Mouse (Mus musculus): ENCODE measurements around the gene 1700029H14Rik. TPM values are rescaled to one million over a fixed set of nuclear protein-coding genes. Genes with fewer than 3 reads are reported as not detected.

1700029H14Rik gene
- polyA plus RNA-seq, 2 experiments from 2014 or later = 0.30 TPM; not detected in 1

GRCm38 (mm10) chr8:13540122-13540521 lies 22.1 kb downstream of the 1700029H14Rik start:
- ATAC-seq = no peak

GRCm38 (mm10) chr8:13538821-13539220 lies 23.4 kb downstream of the 1700029H14Rik start:
- no peak for ATAC-seq

GRCm38 (mm10) chr8:13537102-13537501 lies 25.2 kb downstream of the 1700029H14Rik start:
- ATAC-seq = no peak

DNA sequence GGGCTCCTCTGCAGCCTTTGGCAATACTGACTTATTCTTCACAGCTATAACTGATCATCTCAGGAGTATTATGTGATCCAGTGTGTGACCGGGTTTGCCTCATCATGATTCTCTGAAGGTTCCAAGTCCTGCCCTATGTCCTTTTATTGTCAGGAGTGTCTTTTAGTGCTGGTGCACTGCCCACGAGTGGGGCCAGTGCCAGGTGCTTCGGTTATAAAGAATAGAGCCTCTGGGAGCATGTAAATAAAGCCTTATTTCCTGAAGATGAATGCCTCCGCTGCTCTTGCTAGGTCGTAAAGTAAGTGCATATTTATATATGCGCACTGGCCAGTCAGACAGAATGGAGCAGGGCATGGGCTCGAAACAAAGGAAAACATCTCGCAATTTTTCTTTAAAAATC lies 29.1 kb downstream of the 1700029H14Rik start:
- no peak for ATAC-seq

DNA sequence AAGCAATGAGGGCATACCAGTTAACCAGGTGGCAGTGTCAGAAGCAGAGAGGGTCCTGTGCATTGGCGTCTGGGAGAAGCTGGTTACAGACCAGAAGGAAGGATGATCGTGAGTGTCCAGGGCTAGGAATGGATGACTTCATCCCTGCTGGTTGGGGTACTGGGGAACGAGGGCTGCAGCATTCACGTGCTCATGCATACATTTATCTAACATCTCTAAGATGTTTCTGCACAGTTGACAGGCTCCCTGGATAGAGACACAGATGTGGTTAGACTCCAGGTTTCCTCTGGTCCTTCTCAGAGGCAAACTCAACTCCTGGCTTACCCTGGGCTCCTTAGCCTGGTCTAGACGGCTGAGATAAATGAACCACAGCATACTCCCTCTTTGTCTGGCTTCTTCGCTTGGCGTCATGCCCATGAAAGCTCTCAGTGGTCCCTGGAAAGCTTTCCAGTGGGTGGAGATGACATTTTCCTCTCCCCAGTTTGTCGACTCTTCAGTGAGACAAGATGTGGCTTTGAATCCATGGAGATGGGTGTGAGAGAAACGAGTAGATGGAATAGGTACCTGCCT lies 30.6 kb downstream of the 1700029H14Rik start:
- no peak for ATAC-seq

DNA sequence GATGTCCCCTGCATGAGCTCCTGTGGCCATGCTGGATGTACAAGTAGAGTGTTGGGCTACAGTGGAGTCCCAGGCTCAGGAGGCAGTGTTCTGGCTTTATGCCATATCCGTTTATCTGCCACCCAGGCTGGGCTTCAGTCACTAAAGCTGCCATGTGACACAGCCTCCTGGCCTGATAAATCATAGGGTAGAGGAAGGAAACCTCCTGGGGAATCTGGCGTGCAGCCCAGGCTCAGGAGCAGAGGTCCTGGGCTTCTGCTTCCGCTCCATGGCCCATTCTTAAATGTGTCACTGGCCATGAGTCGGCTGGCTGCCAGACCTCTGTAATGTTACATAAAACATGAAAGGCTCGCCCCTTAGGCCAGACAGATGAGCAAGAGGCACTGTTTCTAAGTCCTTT lies 31.3 kb downstream of the 1700029H14Rik start:
- ATAC-seq = no peak

DNA sequence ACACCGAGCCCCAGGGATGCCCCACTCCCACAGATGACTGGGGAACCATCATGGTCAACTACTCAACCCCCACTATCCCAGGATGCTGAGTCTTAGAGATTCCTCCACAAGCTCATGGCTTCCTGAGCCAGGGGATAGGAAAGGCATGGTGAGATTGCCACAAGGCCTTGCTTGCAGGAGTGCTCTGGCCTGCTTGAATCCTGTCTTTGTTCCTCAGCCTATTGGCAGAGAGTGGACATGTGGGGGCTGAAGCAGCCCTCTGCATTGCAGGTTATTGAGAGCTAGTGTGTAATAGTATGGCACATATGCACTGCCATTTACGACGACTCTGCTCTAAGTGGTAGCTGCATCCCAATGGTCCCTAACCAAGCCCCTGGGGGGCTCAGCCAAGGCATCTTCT lies 31.9 kb downstream of the 1700029H14Rik start:
- no peak for ATAC-seq

DNA sequence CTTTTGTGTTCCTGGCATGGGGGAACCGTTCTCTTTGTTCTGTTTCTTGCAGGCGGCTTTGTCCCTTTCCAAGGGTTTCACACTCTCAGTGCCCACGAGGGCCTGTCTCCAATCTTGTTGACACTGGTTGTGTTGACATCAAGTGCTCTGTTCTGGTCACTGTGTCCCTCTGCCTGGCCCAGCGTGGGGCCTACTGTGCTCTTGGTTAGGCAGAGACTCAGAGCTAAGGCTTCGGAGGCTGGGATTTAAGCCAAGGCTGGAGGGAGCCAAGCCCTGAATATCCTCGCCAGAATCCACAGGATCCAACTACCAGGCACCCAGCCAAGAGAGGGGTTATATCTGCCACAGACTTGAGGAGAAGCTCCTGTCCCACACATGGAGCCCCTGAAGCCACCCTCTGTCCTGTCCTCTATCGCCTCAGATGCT lies 32.4 kb downstream of the 1700029H14Rik start:
- ATAC-seq = no peak

DNA sequence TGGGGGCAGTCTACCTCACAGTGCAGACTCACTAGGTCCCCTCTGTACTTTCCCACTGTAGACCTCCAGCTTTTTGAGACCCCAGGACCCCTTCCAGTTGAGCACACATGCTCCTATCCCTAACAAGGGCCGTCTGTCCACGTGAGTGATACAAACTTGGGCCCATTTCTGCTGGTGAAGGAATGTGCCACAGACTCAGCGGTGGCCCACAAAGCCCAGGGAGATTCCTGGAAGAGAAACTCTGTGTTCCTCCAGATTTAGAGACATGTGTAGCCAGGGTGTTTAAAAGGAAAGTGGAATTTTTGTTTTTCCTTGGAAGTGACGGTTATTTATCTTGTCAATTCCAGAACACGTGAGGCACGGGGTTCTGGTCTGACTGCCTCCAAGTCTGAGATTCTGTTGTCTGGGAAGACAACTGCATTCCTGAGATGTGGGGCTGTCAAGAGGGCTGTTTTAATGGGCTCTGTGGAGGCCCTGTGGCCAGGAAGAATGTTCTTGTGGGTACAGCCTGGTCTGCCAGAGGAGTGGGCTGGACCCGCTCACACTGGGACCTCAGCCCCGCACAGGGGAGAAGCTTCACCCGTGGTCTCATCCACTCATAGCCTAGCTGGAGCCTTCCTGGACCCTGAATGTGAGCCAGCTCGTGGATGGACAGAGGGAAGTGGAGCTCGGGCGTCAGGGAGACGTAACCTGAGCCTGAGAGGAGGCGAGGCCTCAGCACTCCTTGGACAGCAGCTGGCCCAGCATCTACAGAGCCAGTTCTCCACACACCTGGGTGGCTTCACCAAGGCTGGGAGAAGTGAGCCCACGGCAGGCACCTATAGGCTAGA lies 33.0 kb downstream of the 1700029H14Rik start:
- ATAC-seq = no peak

DNA sequence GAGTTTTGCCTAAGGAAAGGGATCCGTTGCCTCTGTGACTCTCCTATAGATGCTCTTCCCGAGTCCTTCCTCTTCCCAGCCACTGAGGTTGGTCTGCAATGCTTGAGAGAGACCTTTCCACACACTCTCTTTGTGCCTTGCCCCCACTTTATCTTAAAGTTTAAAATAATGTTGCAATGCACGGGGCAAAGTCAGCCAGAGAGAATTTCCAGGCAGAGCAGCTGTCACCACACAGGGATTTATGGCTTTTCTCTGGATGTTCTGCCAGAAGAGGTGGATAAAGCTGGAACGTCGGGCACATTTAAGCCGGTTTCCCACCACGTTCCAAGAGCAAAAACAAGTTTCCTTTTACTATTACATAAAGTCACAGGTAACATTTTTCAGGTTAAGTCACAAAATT lies 40.9 kb downstream of the 1700029H14Rik start:
- ATAC-seq = no peak

- no peak for ATAC-seq
These were observed 41.9 kb downstream of the 1700029H14Rik start for GRCm38 (mm10) chr8:13520349-13520748.

DNA sequence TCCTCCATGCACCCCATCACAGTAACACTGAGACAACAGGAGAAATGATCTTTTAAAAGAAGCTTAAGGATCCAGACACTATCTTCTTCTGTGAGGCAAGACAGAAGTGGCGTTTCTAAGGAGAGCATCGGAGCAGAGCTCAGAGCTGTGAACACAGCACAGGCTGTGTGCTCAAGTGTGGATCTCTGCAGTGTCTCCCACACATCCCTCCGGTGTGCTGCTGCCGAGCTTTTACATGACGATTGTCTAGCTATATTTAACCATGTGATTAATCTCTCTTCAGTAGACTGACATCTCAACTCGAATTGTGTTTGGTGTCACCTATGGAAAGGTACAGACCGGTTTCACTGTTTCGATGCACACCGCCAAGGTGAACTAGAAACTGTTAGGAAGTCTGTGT lies 42.8 kb downstream of the 1700029H14Rik start:
- ATAC-seq = no peak

DNA sequence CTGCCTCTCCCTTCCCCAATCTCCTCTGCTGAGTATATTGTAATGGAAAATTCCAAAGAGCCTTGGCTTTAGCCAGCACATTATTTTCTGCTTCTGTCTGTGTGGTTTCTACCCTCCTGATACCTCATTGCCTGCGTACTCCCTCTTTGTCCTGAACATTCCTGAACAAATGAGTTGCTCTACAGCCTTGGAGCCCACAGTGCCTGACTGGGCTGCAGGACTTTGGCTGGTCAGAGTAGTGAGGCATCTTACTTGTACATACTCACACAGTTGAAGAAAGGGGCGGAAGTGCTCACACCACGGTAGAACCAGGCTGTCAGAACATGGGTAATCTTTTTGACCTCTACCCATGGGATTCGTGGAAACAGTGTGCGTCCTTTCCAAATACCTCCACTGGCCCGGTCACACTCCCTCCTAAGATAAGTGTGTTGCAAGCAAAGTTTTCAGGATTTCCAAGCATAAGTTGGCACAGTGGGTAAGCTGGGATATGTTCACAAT lies 44.9 kb downstream of the 1700029H14Rik start:
- ATAC-seq = no peak

DNA sequence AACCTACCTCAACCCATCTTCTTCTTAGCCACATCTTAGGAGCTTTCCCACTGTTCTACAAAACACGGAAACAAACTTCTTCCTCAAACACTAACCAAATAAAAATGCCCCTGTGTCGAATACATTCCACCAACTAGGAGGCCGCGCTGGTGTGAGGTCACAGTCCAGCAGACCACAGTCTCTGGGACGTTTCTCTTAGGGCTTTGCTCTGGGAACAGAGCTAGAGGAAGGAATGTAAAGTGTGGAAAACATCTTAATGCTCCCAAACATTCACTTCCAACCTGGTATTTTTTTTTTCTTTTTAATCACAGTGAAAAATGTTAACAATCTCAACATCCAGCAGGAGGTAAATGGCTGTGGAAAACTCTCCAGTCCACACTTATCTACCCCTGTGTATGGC lies 45.5 kb downstream of the 1700029H14Rik start:
- ATAC-seq = no peak

- no peak for ATAC-seq
These were observed 46.2 kb downstream of the 1700029H14Rik start for GRCm38 (mm10) chr8:13516011-13516442.

DNA sequence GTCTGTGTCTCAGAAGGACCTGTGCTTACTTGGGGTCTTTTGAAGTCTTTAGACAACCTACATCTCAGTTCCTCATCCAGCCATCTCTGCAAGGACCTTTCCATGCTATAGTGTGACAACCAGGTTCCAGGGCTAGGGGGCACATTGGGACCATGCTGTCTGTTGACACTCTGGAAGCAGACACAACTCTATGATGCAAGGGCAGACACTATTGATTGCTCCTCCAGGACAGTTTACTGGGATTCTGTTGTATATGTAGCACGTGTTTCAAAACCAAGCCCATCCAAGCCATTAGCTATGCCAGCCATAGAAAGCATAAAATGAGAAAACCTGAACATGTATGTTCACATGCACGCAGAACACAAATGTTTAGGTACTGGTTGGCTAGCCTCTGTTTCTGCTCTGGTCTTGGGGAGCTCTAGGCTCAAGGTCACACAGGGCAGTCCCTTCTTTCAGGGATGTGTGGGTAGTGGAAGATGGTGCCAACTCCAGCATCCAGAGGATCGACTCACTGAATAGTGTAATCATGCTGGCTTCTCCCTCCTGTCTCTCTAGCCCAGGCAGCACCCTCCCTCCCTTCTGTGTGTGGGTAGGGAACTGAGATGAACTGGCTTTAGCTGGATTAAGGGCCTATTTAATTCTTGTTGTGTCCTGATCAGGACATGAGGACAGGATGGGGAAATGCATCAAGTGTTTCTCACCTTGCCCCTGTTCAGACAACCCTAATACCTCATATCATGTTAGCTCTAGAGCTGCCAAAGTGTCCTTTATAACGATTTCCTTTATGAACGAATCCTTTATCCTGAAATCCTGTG lies 48.5 kb downstream of the 1700029H14Rik start:
- ATAC-seq = no peak

DNA sequence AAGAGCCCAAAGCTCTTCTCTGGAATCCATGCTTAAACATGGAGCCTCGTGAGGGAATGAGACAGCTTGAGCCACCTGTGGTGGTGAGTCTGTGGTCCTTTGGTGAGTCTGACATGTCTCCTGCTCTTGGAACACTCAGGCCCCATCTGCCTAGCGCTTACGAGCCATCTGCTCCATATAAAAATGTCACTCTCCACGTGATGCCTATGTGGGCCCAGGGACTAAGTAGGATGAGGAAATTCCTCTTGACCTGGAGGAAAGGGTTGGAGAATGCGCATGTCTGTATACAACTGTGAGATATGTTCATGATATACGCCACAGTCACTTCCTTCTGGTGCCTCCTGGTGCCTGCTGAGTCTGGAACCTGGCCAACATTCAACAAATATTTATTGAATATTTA lies 49.6 kb downstream of the 1700029H14Rik start:
- ATAC-seq = no peak

GRCm38 (mm10) chr8:13512016-13512415 lies 50.2 kb downstream of the 1700029H14Rik start:
- ATAC-seq = no peak

DNA sequence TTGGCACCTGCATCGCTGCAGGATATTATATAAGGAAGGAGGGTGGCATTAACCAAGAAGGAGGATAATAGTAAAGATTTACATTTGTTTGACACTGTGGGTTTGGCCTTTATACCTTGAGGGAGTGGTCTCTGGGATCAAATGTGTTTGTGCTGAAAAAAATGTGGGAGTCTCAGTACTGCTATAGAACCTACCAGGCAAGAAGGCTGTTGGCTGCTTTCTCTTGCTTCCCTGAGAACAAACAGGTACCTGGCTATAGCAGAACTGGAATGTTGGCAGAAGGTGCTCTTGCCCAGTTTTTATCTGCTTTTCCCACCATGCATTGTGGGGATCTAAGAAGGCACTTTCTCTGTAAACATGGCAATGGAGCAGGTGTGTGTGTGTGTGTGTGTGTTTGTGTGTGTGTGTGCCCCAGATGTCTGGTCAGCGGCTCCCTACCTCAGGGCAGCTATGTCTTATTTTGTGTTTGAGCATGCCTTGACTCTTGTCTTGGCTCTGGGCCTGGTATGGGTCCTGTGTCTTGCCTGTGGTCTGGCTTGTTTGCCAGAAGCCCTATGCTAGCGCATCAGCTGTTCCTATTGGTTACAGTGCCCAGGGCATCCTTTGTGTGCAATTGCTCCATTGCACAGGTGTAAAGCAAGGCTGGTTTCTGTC lies 54.9 kb downstream of the 1700029H14Rik start:
- ATAC-seq = no peak

- ATAC-seq = no peak
These were observed 55.4 kb downstream of the 1700029H14Rik start for GRCm38 (mm10) chr8:13506849-13507248.

DNA sequence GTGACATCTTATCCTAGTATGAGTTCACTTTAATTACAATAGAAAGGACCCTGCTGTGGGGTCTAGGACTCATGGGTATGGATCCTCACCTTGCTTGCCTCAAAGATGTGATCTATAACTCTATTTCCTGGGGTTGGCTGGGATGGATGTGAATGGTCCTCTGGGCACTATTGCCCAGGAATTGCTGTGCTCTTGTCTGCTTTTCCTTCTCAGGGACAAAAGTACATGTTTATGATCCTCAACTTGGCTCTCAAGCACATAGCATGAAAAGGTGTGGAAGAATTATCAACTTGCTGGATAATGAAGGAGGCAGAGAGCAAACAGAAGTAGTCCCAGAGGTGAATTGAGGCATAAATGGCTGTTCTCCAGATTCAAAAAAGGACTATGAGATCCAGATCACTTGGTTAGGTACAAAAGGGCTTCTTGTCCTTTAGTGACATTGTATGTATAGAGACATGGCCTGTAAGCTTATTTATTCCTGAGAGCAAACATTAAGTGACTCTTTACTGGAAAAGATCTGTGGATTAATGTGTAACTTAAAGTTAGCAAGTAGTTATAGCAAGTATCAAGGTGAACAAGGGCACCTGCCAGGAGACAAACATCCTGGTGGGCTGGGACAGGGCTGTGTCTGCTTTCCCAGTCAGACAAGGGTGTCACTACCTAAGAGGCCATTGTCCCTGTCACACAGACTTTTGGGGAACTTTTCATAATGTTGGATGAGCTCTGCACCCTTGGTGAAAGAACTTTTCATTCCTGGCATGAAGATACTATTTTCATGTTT lies 57.2 kb downstream of the 1700029H14Rik start:
- ATAC-seq = no peak
